Mouse (Mus musculus): ENCODE data around the gene Clec3b.

Gene Clec3b

GRCm38 (mm10) chr9:123156910-123157361, 6.2 kb downstream of the Clec3b start:
- DNase-seq, result peak in 1 of 2 experiments; percentile 14

DNA sequence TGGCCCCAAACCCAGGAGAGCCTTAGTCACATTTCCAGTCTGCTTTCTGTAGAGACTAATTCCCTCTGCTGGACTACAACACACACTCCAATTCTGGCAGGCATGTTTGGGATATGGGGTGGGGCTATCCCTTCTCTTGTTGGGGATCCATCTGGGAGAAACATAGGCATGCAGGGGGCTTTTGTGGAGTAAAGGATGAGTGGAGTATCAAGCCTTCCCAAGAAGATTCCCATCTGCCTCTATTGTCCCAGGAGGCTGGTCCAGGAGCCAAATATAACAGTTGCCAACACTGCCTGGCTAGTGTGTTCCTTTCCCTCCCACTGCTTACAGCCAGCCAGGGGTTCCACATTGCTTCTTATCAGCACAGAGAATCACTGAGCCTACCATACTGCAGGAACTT, 7.0 kb downstream of the Clec3b start:
- DNase-seq, result no peak

- peak in 1 of 2 experiments; percentile 43 for DNase-seq
These were observed 7.5 kb downstream of the Clec3b start for GRCm38 (mm10) chr9:123158125-123158836.

GRCm38 (mm10) chr9:123159330-123159729, 8.6 kb downstream of the Clec3b start:
- peak; percentile 21 to 27 for DNase-seq

DNA sequence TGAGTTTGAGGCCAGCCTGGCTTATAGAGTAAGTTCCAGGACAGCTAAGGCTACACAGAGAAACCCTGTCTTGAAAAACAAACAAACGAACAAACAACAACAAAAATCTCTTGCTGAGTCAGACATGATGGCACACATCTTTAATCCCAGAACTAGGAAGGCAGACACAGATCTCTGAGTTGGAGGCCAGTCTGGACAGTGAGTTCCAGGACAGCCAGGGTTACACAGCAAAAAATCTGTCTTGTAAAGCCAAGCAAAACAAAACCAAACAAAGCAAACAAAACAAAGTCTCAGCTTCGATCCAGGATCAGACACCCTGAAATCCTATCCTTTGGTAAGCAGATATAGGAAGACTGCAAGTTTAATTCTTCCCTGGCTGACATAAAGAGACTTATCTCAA, 11.0 kb downstream of the Clec3b start:
- no peak for DNase-seq

- no peak for DNase-seq
These were observed 12.4 kb downstream of the Clec3b start for GRCm38 (mm10) chr9:123162985-123163694.

DNA sequence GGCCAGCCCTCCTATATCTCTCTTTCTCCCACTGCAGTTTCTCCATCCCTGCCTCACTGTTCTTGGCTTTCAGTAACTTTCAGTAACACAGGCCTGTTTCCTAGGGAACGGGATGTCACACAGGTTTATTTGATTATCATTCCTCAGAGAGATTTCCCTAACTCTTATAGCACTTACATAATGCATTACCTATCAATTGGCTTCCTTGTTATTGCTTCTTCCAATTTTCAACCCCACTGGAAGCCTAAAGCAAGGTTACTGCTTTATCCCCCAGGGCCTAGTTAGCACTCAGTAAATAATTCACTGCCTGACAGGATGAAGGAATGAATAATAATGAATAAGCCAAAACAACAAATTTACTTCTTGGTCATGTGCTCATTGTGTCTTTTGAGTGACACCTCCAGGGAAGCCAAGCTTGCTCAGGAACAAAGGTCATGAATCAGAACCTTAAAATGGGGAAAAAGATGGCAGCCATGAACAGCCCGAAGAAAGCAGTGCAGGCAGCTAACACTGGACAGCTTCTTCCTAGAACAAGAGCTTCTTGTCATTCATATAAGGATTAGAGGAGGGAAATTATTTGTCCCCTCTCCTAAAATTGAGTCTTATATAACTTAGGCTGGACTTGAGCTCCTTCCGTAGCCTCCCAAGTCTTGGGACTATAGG, 15.2 kb downstream of the Clec3b start:
- DNase-seq, result no peak

DNA sequence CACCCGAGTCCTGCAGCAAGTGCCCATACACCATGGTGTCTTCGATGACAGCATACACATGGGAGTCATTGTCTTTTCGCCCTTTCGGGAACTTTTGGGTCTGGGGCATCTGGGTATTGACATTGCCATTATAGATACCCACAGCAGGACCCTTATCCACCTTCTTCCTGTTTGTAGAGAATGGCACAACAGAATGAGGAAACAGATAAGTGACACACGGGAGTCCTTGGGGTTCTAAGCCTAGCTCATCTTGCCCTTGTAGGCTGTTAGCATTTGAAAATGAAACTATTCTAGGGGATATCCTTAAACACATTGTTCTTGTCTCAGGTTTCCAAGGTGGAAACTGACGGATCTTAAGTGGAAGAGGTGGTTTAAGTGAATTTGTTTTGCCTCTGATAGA, 23.0 kb downstream of the Clec3b start:
- DNase-seq, result no peak

DNA sequence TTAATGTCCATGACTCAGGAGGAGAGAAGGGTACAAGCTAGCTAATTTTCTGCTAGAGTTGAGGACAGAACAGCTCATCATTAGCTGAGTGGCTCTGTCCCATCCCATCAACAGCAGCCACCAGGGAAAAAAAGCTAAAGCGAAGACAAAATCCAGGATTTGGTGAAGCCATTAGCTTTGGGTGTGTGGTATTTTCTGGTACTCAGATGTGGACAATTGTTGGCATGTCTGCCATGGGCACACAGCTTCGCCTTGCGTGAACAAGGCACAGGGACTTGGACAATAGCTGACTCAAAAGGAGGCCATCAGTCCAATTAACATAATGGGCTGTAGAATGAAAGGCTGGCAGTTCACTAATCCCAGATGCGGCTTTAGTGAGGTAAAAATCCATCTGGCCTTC, 23.6 kb downstream of the Clec3b start:
- no peak for DNase-seq

DNA sequence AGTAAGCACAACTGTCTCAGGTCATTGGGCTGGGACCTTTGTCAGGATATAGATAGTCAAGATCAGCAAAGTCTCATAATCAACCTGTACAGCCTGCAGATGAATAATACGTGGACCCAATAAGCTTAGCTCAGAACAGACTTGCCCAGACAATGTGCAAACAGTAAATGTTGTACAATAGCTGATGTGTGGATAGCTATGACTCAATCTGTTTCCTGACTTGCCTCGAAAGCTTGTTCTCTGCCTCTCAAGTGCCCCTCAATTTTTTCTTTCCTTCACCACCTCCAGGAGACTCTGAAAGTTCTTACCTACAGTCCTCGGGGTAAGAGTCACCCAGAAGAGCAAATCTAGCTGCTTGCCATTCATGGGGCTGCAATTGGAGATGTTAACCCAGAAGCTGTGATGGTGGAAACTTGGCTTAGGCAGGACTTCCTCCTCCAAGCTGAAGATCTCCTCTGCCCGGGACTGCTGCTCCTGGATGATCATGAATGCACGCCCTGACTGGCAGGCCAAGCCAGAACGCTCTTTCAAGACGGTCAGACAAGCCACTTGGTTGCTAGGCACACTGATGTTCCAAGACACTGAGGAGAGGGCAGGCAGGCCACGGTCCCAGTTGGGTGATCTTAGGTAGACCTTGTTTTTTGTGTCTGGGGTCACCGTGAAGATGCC, 26.8 kb downstream of the Clec3b start:
- DNase-seq, result no peak

GRCm38 (mm10) chr9:123180003-123180402, 29.3 kb downstream of the Clec3b start:
- no peak for DNase-seq

GRCm38 (mm10) chr9:123183226-123183625, 32.5 kb downstream of the Clec3b start:
- no peak for DNase-seq

- no peak for DNase-seq
These were observed 34.8 kb downstream of the Clec3b start for GRCm38 (mm10) chr9:123185546-123185945.

DNA sequence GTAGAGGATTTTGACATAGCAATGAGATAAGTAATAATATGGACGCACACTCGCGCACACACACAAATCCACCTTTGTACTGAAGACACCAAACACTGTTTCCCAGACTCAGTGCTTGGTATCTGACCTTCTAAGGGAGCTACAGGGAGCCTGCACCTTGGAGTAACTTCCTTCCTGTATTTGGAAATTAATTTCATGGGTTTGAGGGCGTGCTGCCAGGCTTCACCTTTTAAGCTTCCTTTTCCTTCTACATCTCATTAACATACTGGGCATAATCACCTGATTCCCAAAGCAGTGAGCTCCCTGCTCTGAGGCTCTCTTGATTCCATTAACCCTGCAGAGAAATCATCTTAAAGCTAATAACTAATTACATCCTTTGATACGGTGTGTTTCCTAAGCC, 35.4 kb downstream of the Clec3b start:
- DNase-seq, result no peak

DNA sequence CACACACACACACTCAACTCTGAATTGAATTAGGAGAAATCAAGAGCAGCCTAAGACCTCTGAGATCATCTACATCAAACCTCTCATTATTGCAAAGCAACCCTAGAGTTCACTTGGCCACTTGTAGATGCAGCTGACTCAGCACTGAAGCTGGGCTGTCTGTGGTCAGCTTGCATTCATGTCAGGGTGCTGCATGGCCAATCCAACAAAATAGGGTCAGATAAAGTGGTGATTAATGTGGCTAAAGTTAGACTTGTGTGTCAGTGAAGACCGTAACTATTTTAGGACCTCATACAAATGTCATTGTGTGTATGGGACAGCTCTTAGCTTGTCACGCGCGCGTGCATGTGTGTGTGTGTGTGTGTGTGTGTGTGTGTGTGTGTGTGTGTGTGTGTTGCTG, 36.8 kb downstream of the Clec3b start:
- DNase-seq, result no peak

- no peak for DNase-seq
These were observed 37.5 kb downstream of the Clec3b start for GRCm38 (mm10) chr9:123188271-123188670.

DNA sequence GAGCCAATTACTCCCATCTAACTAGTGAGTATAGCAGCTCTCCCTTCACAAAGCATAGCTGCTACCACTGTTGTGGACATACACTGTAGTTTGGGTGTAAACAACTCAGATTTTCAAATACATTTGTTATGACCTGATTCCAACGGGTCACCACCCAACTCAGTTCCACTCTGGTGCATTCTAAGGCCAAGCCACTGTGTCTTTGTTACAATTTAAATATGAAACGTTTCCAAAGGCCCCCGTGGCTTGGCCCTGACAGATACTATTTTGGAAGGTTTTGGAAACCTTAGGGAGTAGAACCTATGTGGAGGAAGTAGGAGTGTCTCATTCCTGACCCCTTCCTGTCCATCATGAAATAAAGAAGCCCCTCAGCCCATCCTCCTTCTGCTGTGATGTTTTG, 49.4 kb downstream of the Clec3b start:
- DNase-seq, result no peak

GRCm38 (mm10) chr9:123206526-123206925, 55.8 kb downstream of the Clec3b start:
- no peak for DNase-seq

GRCm38 (mm10) chr9:123206948-123207347, 56.2 kb downstream of the Clec3b start:
- no peak for DNase-seq

Measured in cerebellum, postnatal 36 days (tissue).